Mouse (Mus musculus) embryonic facial prominence, embryonic 10.5 days (tissue): Measurements from ENCODE around the gene Rogdi. TPM values are rescaled to one million over a fixed set of nuclear protein-coding genes. Genes with fewer than 3 reads are reported as not detected.

ENCODE experiments used
- polyA plus RNA-seq: library from polyadenylated mRNA; unstranded; fragments of >200 nt; fragmentation: Nextera tagmentation; extraction: Ambion mirVana; gene quantifications from 2 replicates; pipeline ENCODE4 v1.2.1, GENCODE M21; 2016

Rogdi gene
- polyA plus RNA-seq, 1 experiment from 2014 or later, result 66.2 TPM

Other genes with a start within 250 kb of the Rogdi start
- 112 and 116 TPM in 2 replicates for gene Cdip1, start 223.3 kb downstream of the Rogdi start, polyA plus RNA-seq
- 0.25 and 0.66 TPM in 2 replicates for gene 4930562C15Rik, start 178.1 kb downstream of the Rogdi start, polyA plus RNA-seq
- gene Ubald1, start 133.2 kb downstream of the Rogdi start, polyA plus RNA-seq, result 44.0 and 46.2 TPM in 2 replicates
- 64.9 and 72.0 TPM in 2 replicates for gene Mgrn1, start 127.3 kb downstream of the Rogdi start, polyA plus RNA-seq
- gene Nudt16l1, start 74.8 kb downstream of the Rogdi start, polyA plus RNA-seq, result 139 and 151 TPM in 2 replicates
- 45.3 and 45.8 TPM in 2 replicates for gene Anks3, start 49.3 kb downstream of the Rogdi start, polyA plus RNA-seq
- gene Sept12, start 15.7 kb downstream of the Rogdi start, polyA plus RNA-seq, result not detected in 2 replicates
- gene Smim22, start 6.3 kb downstream of the Rogdi start, polyA plus RNA-seq, result 3.4 and 3.6 TPM in 2 replicates
- gene Glyr1, start 36.3 kb upstream of the Rogdi start, polyA plus RNA-seq, result 211 and 221 TPM in 2 replicates
- gene Ubn1, start 36.5 kb upstream of the Rogdi start, polyA plus RNA-seq, result 18.5 and 20.0 TPM in 2 replicates
- gene Ppl, start 118.9 kb upstream of the Rogdi start, polyA plus RNA-seq, result 1.8 and 2.4 TPM in 2 replicates
- 0.10 and 0.16 TPM in 2 replicates for gene Sec14l5, start 133.6 kb upstream of the Rogdi start, polyA plus RNA-seq
- 15.9 and 16.2 TPM in 2 replicates for gene Nagpa, start 190.5 kb upstream of the Rogdi start, polyA plus RNA-seq
- 0.93 and 1.3 TPM in 2 replicates for gene AU021092, start 208.7 kb upstream of the Rogdi start, polyA plus RNA-seq
- gene Alg1, start 220.1 kb upstream of the Rogdi start, polyA plus RNA-seq, result 23.1 and 26.2 TPM in 2 replicates
- gene Eef2kmt, start 242.4 kb upstream of the Rogdi start, polyA plus RNA-seq, result 14.7 and 19.4 TPM in 2 replicates